Mouse (Mus musculus): Measurements from ENCODE around the gene Fgf13. TPM values are rescaled to one million over a fixed set of nuclear protein-coding genes. Genes with fewer than 3 reads are reported as not detected.

The Fgf13 gene
- 0.27 and 1.0 TPM in 2 replicates for total RNA-seq (2021)
- long read RNA-seq, partial matches to known transcripts = 0 of 1 reads
- long read RNA-seq, other reads (novel, unspliced or antisense) = 1 of 1 reads

DNA sequence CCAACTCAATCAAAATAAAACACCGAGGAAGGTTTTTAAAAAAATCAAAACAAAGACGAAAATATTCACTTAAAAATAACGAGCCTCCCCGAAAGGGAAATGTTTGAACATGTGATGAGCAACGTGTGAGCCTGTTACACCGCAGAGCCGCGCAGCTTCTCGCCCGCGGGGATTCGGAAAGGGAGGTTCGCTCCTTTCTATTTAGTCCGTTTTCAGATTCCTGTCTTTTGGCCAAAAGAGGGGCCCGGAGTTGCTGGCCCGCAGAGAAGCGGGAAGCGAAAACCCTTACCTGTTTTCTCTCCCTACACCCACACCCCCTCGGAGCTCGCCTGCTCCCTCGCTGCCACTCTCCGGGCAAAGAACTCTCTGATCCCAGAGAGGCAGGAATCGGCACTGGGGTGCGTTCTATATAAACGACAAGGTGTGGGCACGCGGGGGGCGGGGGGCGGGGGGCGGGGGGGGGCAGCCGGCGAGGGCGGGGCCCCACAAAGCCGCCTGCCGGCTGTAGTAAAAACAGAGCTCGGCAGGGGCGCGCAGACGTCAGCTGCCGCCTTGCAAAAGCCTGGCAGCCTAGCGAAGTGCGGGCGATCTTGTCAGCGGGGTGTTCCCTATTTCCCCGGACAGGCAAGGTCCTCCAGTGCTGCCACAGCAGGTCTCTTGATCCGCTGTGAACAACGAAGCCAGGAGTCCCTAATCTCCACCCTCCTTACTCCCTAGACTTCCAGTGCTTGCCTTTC, at the start of gene Fgf13:
TSS of gene Fgf13 (minus strand) at position 377 of the 737 bp plus-strand sequence.
- DNase-seq = peak; percentile 8

DNA sequence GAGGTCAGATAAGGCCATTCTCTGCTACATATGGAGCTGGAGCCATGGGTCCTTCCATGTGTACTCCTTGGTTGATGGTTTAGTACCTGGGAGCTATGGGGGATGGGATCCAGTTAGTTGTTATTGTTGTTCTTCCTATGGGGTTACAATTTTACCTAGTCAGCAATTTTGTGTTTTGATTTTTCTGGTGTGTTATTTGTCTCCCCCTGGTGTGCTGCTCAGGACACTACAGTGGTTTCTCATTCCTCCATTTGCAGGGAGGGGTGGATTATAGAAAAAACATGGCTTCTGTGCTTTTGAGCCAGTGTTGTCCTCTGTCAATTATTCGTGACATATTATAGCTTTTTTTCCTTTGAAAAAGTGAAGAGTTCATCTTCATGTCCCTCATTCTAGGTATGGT, 38.7 kb upstream of the Fgf13 start:
- DNase-seq = no peak

DNA sequence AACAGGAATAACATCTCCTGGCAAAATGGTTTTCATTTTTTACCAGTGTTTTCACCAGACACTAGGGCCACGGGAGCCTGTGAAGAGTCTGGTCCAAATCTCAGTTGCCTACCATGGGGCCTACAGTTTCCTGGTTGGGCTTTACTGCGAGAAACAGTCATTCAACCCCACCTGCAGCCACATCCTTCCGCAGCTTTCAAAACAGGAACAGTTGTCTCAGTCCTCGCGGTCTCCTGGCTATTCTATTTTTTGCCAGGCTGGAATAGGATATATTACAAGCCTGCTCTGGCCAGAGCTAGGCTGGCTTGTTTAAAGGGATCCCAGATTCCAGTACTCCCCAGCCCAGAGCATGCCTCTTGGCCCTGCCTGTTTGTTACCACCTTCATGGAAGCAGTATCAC, 21.2 kb upstream of the Fgf13 start:
- DNase-seq = no peak

DNA sequence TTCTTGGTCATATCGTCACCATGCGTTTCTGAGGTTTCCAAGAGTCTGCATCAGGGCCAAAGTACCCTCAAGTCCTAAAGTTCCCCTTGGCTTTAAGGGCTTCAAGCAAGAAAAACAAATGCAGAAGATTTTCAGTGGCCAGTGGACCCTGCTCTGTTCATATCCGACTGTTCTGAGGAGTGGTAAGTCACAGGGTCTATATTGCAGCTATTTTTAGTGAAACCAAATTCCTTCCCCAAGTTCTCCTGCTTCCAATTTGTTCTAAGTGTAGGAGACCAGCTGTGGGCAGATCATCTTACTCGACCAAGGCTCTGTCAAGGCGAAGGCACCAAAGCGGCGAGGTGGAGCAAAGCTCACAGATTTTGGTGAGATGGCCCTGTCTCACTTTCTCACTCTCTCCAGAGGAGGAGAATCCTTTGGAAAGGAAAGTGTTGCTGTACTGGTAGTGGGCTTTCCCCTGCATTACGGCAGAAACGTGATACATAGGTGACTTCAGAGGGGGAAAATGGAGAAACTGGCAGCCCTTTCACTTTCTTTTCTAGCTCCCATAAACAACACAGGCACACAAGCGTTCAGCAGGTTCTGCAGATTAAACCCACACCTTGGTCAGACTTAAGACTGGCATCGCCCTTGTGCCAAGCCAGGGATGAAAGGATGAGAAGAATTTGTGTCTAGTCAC, 17.8 kb upstream of the Fgf13 start:
- DNase-seq = no peak

DNA sequence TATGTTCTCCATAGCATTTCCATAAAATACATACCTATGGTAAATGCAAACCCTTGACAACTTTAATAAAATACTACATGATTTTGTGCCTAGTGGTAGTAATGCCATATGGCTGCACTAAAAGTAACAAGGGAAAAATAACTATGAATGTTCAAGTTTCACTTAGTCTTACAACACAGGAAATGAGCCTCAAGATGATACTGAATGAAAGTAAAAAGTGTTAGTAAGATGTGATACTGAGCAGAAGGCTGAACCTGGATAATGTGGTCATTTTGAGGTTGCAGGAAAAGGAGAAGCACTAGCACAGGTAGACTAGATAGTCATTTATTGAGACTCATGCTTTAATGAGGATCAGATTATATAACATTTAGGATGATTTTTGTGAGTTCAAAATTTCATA, 16.2 kb upstream of the Fgf13 start:
- no peak for DNase-seq

DNA sequence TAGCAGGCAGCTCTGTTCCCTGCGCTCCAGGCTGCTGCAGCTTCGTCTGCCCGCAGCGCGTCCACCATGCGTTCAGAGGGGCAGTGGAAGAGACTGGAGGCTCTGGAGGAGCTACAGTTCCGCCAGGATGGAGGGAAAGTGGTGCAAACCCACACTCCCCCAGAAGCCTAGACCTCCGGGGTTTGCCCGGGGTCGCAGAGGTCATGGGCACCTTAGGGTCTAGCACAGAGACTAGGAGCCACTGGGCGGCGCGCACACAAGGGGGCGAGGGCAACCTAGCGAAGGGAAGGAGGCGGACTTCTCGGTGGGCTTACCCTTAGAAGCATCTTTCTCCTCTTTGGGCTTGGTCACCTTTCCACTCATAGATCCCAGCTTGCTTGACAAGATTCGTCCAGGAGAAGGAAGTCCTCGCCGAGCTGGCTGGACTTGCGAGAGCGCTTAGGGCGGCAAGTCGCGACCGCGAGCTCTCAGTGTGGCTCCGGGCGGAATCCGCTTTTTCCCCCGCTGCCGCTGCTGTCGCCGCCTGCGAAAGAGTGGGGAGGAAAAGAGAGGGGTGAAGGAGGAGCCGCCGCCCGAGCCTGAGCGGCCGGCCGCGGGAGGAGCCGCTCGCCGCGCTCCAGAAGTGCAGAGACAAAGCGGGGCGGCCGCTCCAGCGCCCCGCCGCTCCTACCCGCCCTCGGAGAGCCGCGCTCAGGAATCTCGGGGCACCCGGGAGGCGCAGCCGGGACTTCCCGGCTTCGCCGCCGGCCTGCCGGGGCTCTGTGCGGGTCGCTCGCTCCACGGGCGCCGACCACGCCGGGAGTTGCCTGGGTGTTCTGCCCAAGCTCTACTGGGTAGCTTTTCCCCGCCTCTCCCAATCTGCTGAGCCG, 811 bp downstream of the Fgf13 start:
- DNase-seq = peak; percentile 39

DNA sequence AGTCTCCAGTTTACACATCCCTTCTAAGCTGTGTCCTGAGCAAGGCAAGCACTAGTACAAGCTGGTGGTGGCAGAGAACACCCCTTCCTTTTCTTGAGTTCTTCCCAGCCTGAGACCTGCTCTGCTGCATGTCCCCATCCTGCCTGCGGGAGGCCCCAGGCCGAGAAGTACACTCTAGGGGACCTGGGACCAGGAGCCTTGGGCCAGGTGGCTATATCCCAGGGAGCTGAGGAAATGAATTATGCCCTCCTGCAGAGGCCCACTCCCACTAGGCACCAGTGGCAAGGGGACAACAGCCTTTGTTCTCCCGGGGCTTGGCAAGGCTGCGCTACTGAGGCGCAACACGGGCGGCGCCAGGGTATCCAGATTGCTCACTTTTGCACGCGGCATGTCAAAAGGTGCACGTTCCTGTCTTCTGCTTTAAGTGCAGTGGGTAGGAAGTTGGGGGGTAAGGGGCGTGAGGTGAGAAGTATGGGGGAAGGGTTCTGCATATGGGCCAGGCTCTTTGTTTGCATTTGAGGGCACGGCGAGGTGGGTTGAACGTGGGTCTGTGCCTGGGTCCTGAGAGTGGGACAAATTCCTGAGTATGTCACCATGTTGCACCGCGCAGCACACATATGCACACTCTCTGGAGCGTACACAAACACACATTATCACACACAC, 1.7 kb downstream of the Fgf13 start:
- no peak for DNase-seq

DNA sequence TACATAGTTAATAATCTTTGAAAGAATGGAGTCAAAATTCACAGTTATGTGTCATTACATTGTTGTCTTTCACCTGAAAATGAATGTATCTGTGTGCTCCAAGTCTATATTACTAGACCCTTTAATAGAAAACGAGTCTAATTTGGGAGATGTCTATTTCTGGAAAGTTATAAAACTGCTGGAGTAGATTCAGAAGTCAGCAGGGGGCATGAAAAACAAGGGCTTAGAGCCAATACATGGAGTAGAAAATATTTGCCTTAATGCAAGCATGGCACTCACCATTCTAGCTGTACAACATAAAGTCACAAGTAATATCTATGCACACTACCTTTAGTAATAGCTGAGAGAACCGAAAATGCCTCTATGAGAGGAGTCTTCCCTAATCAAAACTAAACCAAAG, 19.9 kb downstream of the Fgf13 start:
- no peak for DNase-seq

DNA sequence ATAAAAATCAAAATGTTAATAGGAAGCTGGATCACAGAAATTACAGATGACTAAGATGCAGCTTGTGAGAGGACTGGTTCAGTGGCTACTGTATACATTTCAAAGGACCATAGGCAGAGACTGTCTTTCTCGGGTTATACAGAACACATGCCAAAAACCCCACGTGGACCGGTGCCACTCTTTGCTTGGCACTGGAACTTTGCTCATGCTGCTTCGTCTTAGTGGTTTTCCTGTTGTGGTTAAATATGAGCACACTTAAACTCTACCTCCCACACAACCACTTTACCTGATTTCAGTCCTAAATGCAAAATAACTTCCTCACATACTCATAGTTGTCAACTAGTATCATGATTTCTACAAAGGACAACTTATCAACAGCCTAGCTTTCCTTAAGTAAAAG, 59.6 kb downstream of the Fgf13 start:
- DNase-seq = no peak

DNA sequence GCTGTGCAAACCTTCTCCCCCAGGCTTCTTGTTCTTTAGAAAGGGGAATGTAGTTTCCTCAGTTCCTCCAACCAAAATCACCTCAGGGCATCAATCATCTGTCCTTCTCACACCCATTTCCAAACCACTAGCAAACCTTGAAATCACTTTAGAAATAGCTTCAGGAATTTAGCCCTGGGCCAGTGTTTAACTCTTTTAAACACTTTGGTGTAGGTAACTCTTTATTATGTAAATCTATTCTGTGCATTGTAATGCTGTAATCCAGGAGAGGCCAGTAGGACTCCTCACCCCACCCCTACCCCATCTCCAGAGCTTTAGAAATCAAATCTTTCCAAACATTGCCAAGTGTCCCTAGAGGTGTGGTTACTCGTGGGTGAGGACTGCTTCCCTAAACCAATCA, 74.5 kb downstream of the Fgf13 start:
- no peak for DNase-seq

DNA sequence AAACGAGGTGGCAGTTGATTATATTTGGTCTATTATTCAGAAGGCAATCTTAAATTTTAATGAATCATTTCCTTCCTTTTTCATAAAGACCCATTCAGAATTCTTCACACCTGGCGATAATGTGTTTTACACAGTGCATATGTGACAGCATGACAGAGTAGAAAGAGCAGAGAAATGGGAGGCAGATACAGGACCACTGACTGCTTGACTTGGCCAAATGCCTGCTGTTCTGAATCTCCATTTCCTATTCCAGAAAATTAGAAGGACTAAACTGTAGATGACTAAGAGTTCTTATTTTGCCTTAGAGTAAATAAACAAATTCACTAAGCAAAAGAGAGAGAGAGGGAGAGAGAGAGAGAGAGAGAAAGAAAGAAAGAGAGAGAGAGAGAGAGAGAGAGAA, 82.4 kb downstream of the Fgf13 start:
- DNase-seq = no peak

DNA sequence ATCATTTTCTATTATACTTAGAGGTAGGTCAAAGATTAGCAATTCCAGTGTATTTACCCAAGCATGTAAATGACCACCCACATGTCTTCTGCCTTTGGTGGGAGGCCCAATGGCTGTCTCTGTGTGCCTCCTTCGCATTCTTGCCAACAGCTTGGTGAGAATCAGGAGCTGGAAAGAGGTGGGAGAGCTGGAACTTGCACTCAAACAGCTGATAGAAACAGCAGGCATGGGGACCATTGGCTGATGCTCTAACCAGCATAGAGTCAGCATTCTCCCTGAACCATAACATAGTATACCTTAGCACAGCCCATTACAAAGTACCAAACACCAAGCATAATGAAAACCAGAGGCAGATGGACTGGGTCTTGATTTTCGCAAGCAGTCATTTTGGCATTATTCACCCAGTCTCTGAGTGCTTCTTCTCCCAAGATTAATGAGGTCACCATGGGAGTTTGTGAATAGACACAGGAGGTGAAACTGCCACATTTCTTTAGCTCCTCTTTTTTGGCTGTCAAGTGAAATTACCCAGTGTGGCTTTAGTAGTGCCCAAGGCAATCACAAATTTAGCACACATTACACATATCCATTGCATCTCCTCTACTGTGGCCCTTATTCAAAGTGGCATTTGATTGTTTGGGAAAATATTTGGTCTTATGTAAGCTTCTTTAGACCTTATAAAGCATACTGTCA, 165.1 kb downstream of the Fgf13 start:
- DNase-seq = no peak

DNA sequence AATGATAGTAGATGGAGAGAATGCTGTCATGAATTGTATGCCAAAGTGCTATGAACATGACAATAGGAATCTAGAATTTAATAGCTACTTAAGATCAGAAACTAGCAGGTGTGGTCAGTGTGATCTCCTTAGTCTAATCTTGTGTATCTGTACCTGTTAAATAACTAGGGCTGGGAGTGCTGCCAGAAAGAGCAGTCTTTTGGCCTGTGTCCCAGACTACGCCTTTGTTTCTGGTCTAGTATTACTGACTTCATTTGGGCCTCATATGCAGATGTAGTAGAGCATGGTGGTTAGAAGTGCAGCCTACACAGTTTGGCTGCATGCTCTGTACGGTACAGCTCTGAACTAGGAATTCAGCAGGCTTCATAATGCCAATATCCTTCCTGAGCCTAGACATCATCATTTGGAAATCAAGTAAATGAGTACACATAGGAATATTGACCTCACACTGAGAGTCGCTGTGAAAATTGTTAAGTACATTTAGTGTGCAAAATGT, 276.9 kb downstream of the Fgf13 start:
- peak; percentile 1 for DNase-seq

DNA sequence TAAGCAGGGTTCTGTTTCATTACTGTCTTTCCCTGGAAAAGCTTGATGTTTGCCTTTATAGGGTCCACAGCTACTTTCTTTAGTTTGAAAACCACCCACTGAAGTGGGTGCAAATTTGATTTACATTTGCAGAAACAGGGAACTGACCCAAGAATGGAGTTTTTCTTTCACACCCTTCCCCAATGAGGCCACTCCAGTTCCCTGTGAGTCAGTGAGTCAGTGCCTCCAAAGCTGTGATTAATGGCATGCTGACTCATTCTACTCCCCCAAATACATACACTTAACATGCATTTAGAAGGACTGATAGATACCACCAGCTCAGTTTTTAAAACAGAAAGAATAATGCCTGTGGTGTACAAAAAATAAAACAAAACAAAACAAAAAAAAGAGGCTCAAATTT, 316.3 kb downstream of the Fgf13 start:
- no peak for DNase-seq

DNA sequence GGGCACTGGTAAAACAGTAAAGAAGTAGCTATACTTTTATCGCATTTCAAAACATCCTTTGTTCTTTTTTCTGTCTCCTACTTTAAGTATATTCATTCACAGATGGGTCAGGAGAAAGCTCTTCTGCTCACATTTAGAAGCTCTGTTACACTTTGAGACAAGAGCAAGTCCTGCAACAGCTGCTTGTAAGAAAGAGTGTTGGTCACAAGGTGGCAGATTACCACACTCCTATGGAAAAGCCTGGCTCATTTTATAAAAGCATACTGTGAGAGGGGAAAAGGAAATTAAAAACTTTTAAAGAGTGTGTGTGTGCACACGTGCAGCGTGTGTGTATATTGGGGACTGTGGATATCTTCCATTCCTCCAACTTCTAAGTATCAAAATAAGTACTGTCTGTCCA, 324.1 kb downstream of the Fgf13 start:
- DNase-seq = no peak

DNA sequence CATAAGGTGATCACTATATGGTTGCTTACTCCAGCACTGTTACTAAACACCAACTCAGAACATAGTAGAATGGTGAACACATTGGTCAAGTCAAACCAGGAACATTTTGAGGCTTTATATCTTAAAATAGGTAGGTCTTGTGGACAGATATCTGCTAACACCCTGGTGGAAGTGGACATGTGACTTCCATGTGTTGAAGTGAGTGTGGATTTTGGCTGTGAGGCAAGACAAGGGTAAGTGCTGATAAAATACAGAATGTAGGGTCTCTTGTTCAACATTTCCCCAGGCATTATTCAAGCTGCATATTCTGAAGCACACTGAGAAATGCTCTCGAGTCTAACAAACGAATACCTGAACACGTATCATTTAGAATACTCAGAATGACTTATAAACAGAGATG, 324.7 kb downstream of the Fgf13 start:
- DNase-seq = no peak

DNA sequence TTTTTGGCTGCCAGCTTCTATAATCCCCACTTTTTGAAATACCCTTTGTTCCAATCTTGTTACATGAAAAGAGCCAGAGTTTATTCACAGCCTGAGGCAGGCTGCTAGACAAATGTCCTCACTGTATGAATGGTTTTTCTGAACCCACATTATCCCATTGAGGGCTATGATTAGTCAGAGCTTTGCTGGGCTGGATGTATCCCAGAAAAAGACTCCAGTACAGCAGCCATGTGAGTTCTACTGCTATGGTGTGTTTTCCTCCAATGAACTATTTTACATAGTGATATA, 326.5 kb downstream of the Fgf13 start:
- DNase-seq = no peak

DNA sequence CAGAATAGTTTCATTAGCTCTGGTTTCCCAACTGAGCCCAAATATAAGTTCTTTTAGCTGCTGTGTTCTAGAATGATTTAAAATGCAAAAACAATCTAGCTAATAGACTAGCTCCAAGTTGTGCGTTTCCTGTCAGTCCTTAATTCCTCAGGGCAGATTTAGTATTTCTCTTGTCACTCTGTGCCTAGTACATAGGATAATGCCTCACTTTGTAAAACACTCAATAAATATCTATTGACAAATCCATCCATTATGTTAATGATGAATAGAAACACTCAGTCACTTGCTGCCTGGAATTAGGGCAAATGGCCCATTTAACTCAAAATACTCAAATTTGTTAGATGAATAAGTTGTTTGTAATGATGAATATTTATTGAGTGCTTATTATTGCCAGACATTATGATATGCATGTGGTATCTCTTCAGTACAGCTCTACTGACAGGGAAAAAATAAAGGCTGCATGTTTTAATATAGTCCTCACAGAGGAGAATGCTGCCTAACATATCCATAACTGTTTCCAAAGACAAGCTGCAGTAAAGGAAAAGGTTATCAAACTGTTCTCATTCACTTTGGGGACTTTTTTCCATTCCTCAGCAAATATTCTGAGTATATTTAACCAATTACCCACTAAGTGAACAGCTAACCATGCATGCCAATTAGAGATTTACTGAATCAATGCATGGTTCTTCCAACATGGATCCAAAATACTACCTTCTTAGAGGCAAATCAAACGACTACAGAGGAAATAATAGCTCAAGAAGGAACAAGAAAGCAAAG, 327.0 kb downstream of the Fgf13 start:
- DNase-seq = no peak

DNA sequence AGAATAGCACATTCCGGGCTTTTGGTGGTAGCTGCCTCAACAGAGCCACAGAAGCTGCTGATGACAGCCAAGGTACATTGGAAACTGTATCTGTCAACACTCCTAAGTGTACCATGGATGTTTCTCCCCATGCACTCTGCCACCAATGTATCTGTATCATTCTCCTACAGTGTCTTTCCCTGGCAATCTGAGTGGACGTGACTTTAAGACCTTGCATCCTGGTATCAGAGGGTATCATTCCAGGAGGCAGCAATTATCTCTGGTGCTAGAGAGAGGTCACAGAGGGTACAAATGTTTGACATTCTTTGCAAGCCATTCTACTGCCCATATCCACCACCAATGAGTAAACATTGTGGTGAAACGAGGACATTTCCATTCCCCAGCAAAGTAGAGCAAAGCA, 347.2 kb downstream of the Fgf13 start:
- no peak for DNase-seq

DNA sequence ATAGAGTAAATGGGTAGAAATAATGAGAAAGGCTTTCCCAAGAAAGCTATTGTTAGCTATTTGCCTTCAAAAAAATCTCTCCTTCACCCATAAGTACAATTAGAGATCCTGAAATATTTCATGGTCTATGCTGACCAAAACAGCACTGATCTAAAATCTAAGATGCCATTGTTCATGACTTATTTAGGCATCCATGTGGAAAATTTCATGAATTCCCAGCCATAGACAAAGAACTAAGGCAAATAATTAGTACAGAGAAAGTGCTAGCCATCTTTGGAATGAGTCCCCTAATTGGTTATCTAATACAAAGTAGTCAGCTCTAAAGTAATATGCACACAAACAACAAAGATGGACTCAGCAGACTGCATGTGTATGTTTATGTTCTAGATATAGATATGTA, 366.7 kb downstream of the Fgf13 start:
- DNase-seq = no peak

DNA sequence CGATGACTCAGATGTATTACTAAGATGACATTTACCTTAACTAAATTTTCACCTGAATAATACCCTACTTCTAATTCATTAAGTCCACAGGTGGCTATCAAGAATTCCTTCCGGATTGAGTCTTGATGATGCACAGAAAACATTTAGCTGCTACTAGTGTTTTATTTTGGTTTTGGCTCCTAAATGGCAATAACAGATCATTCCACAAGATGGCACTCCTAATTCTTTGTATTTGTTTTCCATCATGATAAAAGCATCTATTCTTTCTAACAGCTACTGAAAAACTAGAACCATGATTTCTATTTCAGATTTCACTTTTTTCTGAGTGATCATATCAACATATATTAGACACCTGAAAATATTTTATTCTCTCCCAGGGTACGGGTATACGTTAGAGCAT, 373.7 kb downstream of the Fgf13 start:
- DNase-seq = no peak
